In the genomic region with DNA sequence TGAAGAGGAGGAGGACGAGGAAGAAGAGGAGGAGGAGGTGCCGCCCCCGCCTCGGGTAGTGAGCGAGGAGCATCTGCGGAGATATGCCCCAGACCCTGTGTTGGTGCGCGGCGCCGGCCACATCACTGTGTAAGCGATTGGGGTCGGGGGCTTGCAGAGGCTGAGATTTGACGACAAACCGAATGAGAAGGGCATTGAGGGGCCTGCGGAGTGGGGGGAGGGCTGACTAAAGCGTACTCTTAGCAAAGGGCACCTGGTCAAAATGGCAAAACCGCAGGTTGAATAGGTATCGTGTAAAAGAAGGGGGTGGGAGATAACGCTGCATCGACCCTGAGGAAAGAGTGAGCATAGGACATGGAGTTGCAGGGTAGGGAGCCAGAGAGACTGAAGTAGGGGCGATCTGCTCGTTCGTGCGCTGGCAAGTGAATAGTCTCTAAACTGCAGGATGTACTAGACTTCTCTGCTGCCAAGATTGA, we compare ENCODE assay signal across 8 mouse cellular contexts. TPM values are rescaled to one million over a fixed set of nuclear protein-coding genes. Genes with fewer than 3 reads are reported as not detected.
A peak's percentile ranks its signal among the peaks of the same experiment; 100 is the strongest.
DNase-seq lines count a peak whose midpoint lies in the region; ATAC-seq and TF ChIP-seq lines count a peak whose summit lies in the region.

No protein-coding gene starts in this region.

- WGBS in liver, adult 2 months = 2% methylated on average over 24 of the region's 24 CpGs
- WGBS in hindbrain, embryonic 14.5 days = 12% methylated on average over 24 of the region's 24 CpGs
- WGBS in liver, embryonic 15.5 days (ENCODE audit: insufficient replicate concordance) = 13% methylated on average over 24 of the region's 24 CpGs
- 11% methylated on average over 24 of the region's 24 CpGs for WGBS in stomach, postnatal 0 days

- H3K27me3 ChIP-seq in liver, adult 2 months (ENCODE audit: control insufficient read depth, insufficient read depth, low read length) = no peaks in the 10 kb centered on the region
- H3K27me3 ChIP-seq in hindbrain, embryonic 14.5 days (ENCODE audit: control insufficient read depth, insufficient read depth, low read length) = peaks cover 83% of the 10 kb centered on the region
- peaks cover 56% of the 10 kb centered on the region for H3K27me3 ChIP-seq in liver, embryonic 15.5 days
- H3K27me3 ChIP-seq in stomach, postnatal 0 days (ENCODE audit: control insufficient read depth, insufficient read depth, low read length) = no peaks in the 10 kb centered on the region

- no peak for DNase-seq in liver, adult 2 months (ENCODE audit: extremely low read depth, low read depth, low spot score)
- DNase-seq in liver = no peak
- DNase-seq in T-cell, adult 2 months (ENCODE audit: low spot score) = peak; percentile 0
- DNase-seq in embryo, embryonic 10.5 days (ENCODE audit: low spot score) = peak; percentile 29
- DNase-seq in hindbrain, embryonic 14.5 days (ENCODE audit: low spot score) = no peak
- DNase-seq in stomach, postnatal 0 days (ENCODE audit: low spot score) = no peak
- DNase-seq in ovary, postnatal 36 days (ENCODE audit: low spot score) = no peak

- H3K9me3 ChIP-seq in hindbrain, embryonic 14.5 days (ENCODE audit: control insufficient read depth, low read length) = no peaks in the 10 kb centered on the region
- no peaks in the 10 kb centered on the region for H3K9me3 ChIP-seq in liver, embryonic 15.5 days (replicated peaks)
- no peaks in the 10 kb centered on the region for H3K9me3 ChIP-seq in stomach, postnatal 0 days (ENCODE audit: control insufficient read depth, low read length)

- ATAC-seq in hindbrain, embryonic 14.5 days (ENCODE audit: low FRiP score) = peak; percentile 86
- no peak for ATAC-seq in liver, embryonic 15.5 days (ENCODE audit: insufficient read depth)
- ATAC-seq in stomach, postnatal 0 days (ENCODE audit: low FRiP score, low TSS enrichment) = peak; percentile 26; the same call in 1 of the 2 replicates

- H3K4me1 ChIP-seq in liver, adult 2 months (ENCODE audit: control insufficient read depth, insufficient read depth, low read length) = peaks cover 6% of the 10 kb centered on the region; the same call in 1 of the 2 replicates
- H3K4me1 ChIP-seq in hindbrain, embryonic 14.5 days (replicated peaks; ENCODE audit: control insufficient read depth, insufficient read depth, low read length) = no peaks in the 10 kb centered on the region
- no peaks in the 10 kb centered on the region for H3K4me1 ChIP-seq in liver, embryonic 15.5 days (replicated peaks)
- H3K4me1 ChIP-seq in stomach, postnatal 0 days (replicated peaks; ENCODE audit: control insufficient read depth, insufficient read depth) = no peaks in the 10 kb centered on the region

- peak overlapping the region; percentile 92 for H3K4me3 ChIP-seq in liver, adult 2 months (ENCODE audit: insufficient read depth, low read depth, low read length)
- H3K4me3 ChIP-seq in hindbrain, embryonic 14.5 days (replicated peaks; ENCODE audit: low read length) = peak overlapping the region; percentile 63
- peak overlapping the region; percentile 43 for H3K4me3 ChIP-seq in liver, embryonic 15.5 days (replicated peaks)
- H3K4me3 ChIP-seq in stomach, postnatal 0 days (ENCODE audit: low read depth, low read length) = peak overlapping the region; percentile 56

- peak overlapping the region; percentile 66 for H3K9ac ChIP-seq in liver, adult 2 months (ENCODE audit: low read depth, low read length)
- H3K9ac ChIP-seq in hindbrain, embryonic 14.5 days = peak overlapping the region; percentile 74
- no peak overlapping the region for H3K9ac ChIP-seq in liver, embryonic 15.5 days
- peak overlapping the region; percentile 58 for H3K9ac ChIP-seq in stomach, postnatal 0 days (ENCODE audit: low read length)

- no peaks in the 10 kb centered on the region for H3K36me3 ChIP-seq in liver, adult 2 months (ENCODE audit: control insufficient read depth, insufficient read depth, low read length)
- no peaks in the 10 kb centered on the region for H3K36me3 ChIP-seq in hindbrain, embryonic 14.5 days (replicated peaks; ENCODE audit: control insufficient read depth, insufficient read depth)
- no peaks in the 10 kb centered on the region for H3K36me3 ChIP-seq in liver, embryonic 15.5 days (replicated peaks)
- no peaks in the 10 kb centered on the region for H3K36me3 ChIP-seq in stomach, postnatal 0 days (ENCODE audit: control insufficient read depth, insufficient read depth, low read length)

- no peak for TF ChIP-seq CTCF in liver, adult 2 months (IDR thresholded peaks at IDR 0.05; ENCODE audit: low read depth, low read length)
- no peak for TF ChIP-seq CTCF in stomach, postnatal 0 days (IDR thresholded peaks at IDR 0.05; ENCODE audit: low read depth)

- no peak overlapping the region for H3K27ac ChIP-seq in liver, adult 2 months (replicated peaks; ENCODE audit: insufficient read depth, low read depth, low read length)
- peak overlapping the region; percentile 81 for H3K27ac ChIP-seq in hindbrain, embryonic 14.5 days
- no peak overlapping the region for H3K27ac ChIP-seq in liver, embryonic 15.5 days (replicated peaks)
- H3K27ac ChIP-seq in stomach, postnatal 0 days (replicated peaks) = no peak overlapping the region

- H3K4me2 ChIP-seq in hindbrain, embryonic 14.5 days (replicated peaks) = peak overlapping the region; percentile 61
- peak overlapping the region; percentile 55 for H3K4me2 ChIP-seq in liver, embryonic 15.5 days
- peak overlapping the region; percentile 62 for H3K4me2 ChIP-seq in stomach, postnatal 0 days (replicated peaks; ENCODE audit: low read depth)

- TF ChIP-seq POLR2A in liver, adult 2 months (IDR thresholded peaks at IDR 0.05; ENCODE audit: extremely low read depth, insufficient read depth, low read length) = no peak

- no peak for TF ChIP-seq EP300 in stomach, postnatal 0 days (optimal IDR thresholded peaks at IDR 0.05)

- H3K79me2 ChIP-seq in liver, adult 2 months (ENCODE audit: control insufficient read depth, insufficient read depth, low read length) = no peaks in the 10 kb centered on the region

RNA-seq across cellular contexts. Expression of a gene that starts 0.5 kb away (rescaled TPM):
- total RNA-seq in liver, adult 2 months (2014; rRNA removed) = 4.6 and 6.3 TPM in 2 replicates
- polyA plus RNA-seq in liver, adult 2 months (2012; rRNA removed) = 0.70 and 0.97 TPM in 2 replicates
- 7.9 and 8.3 TPM in 2 replicates for polyA plus RNA-seq in hindbrain, embryonic 14.5 days (2014; fragmentation: Nextera tagmentation; extraction: Ambion mirVana)
- polyA plus RNA-seq in liver, embryonic 15.5 days (2015; fragmentation: Nextera tagmentation; extraction: Ambion mirVana) = 0.30 and 0.31 TPM in 2 replicates
- polyA plus RNA-seq in stomach, postnatal 0 days (2015; fragmentation: Nextera tagmentation; extraction: Ambion mirVana) = 0.92 and 1.0 TPM in 2 replicates

RNA-seq across cellular contexts. Expression of a gene that starts 35.6 kb away (rescaled TPM):
- 0.09 and 0.27 TPM in 2 replicates for total RNA-seq in liver, adult 2 months (2014; rRNA removed)
- 0.05 and 0.25 TPM in 2 replicates for polyA plus RNA-seq in liver, adult 2 months (2012; rRNA removed)
- not detected in 2 replicates for polyA plus RNA-seq in hindbrain, embryonic 14.5 days (2014; fragmentation: Nextera tagmentation; extraction: Ambion mirVana)
- polyA plus RNA-seq in liver, embryonic 15.5 days (2015; fragmentation: Nextera tagmentation; extraction: Ambion mirVana) = not detected in 2 replicates
- polyA plus RNA-seq in stomach, postnatal 0 days (2015; fragmentation: Nextera tagmentation; extraction: Ambion mirVana) = not detected in 2 replicates

RNA-seq across cellular contexts. Expression of a gene that starts 57.5 kb away (rescaled TPM):
- not detected in 2 replicates for total RNA-seq in liver, adult 2 months (2014; rRNA removed)
- polyA plus RNA-seq in liver, adult 2 months (2012; rRNA removed) = 0.11 TPM in 1 of 2 replicates, not detected in the other
- 0.25 TPM in 1 of 2 replicates, not detected in the other for polyA plus RNA-seq in hindbrain, embryonic 14.5 days (2014; fragmentation: Nextera tagmentation; extraction: Ambion mirVana)
- polyA plus RNA-seq in liver, embryonic 15.5 days (2015; fragmentation: Nextera tagmentation; extraction: Ambion mirVana) = not detected in 2 replicates
- polyA plus RNA-seq in stomach, postnatal 0 days (2015; fragmentation: Nextera tagmentation; extraction: Ambion mirVana) = not detected in 2 replicates

Comparison
In these comparisons a context has a peak if more than half of its experiments do, and no peak if none do; other contexts are left out.
1. DNase-seq: peak in T-cell, adult 2 months (single experiment) and embryo, embryonic 10.5 days (single experiment); none in liver, adult 2 months (single experiment), liver (single experiment), hindbrain, embryonic 14.5 days (single experiment), stomach, postnatal 0 days (single experiment) and ovary, postnatal 36 days (single experiment).
2. Peak in every context shown above with its lines, with median percentiles within 50 percentile points of each other: H3K4me3 ChIP-seq and H3K4me2 ChIP-seq.